Mouse (Mus musculus): Measurements from ENCODE around the gene Rasa2.

Gene Rasa2

GRCm38 (mm10) chr9:96631389-96632072 lies at the start of gene Rasa2:
Gene Rasa2, minus strand, starts transcription at chr9:96631617.
- in situ Hi-C loops (cut with MboI, MseI) = no loop called here

- in situ Hi-C loops (cut with MboI, MseI) = loop anchor here in 1 of 2 experiments (5.0 to 10.0 kb wide), 2 partner anchors 39 to 76 kb away; partner anchors contain the start of gene Zbtb38
Observed at GRCm38 (mm10) chr9:96678611-96679010, 47.2 kb upstream of the Rasa2 start.

- in situ Hi-C loops (cut with MboI, MseI) = loop anchor here in 1 of 2 experiments (5.0 to 10.0 kb wide), 2 partner anchors 40 to 77 kb away; partner anchors contain the start of gene Zbtb38
Observed at GRCm38 (mm10) chr9:96677711-96678110, 46.3 kb upstream of the Rasa2 start.

GRCm38 (mm10) chr9:96676671-96677070 lies 45.3 kb upstream of the Rasa2 start:
- in situ Hi-C loops (cut with MboI, MseI) = loop anchor here in 1 of 2 experiments (5.0 to 10.0 kb wide), 2 partner anchors 41 to 78 kb away; partner anchors contain the start of gene Zbtb38

GRCm38 (mm10) chr9:96675763-96676640 lies 44.6 kb upstream of the Rasa2 start:
- in situ Hi-C loops (cut with MboI, MseI) = loop anchor here in 1 of 2 experiments (5.0 to 10.0 kb wide), 2 partner anchors 41 to 79 kb away; partner anchors contain the start of gene Zbtb38

- in situ Hi-C loops (cut with MboI, MseI) = loop anchor here in 1 of 2 experiments (5.0 to 10.0 kb wide), 2 partner anchors 42 to 80 kb away; partner anchors contain the start of gene Zbtb38
Observed at GRCm38 (mm10) chr9:96675071-96675762, 43.8 kb upstream of the Rasa2 start.

GRCm38 (mm10) chr9:96674301-96674700 lies 42.9 kb upstream of the Rasa2 start:
- in situ Hi-C loops (cut with MboI, MseI) = loop anchor here (5.0 to 10.0 kb wide), 2 partner anchors 80 to 143 kb away; partner anchors contain the start of gene Zbtb38 (in 1 of the 2)

GRCm38 (mm10) chr9:96672466-96672865 lies 41.0 kb upstream of the Rasa2 start:
- in situ Hi-C loops (cut with MboI, MseI) = loop anchor here (5.0 to 10.0 kb wide), 2 partner anchors 82 to 145 kb away; partner anchors contain the start of gene Zbtb38 (in 1 of the 2)

- in situ Hi-C loops (cut with MboI, MseI) = loop anchor here (5.0 to 10.0 kb wide), 2 partner anchors 84 to 146 kb away; partner anchors contain the start of gene Zbtb38 (in 1 of the 2)
Observed at GRCm38 (mm10) chr9:96671249-96671648, 39.8 kb upstream of the Rasa2 start.

GRCm38 (mm10) chr9:96669877-96670276 lies 38.5 kb upstream of the Rasa2 start:
- in situ Hi-C loops (cut with MboI, MseI) = loop anchor here (5.0 to 10.0 kb wide), 2 partner anchors 85 to 147 kb away; partner anchors contain the start of gene Zbtb38 (in 1 of the 2)

- in situ Hi-C loops (cut with MboI, MseI) = no loop called here
Observed at GRCm38 (mm10) chr9:96668628-96669027, 37.2 kb upstream of the Rasa2 start.

GRCm38 (mm10) chr9:96660510-96661244 lies 29.3 kb upstream of the Rasa2 start:
- in situ Hi-C loops (cut with MboI, MseI) = loop anchor here in 1 of 2 experiments (5.0 kb wide), 1 partner anchor 93 kb away; no protein-coding TSS in a partner anchor

- in situ Hi-C loops (cut with MboI, MseI) = loop anchor here in 1 of 2 experiments (5.0 kb wide), 1 partner anchor 92 kb away; no protein-coding TSS in a partner anchor
Observed at GRCm38 (mm10) chr9:96659801-96660200, 28.4 kb upstream of the Rasa2 start.

GRCm38 (mm10) chr9:96653538-96653937 lies 22.1 kb upstream of the Rasa2 start:
- in situ Hi-C loops (cut with MboI, MseI) = no loop called here

- in situ Hi-C loops (cut with MboI, MseI) = no loop called here
Observed at GRCm38 (mm10) chr9:96652763-96653162, 21.3 kb upstream of the Rasa2 start.

GRCm38 (mm10) chr9:96650807-96651206 lies 19.4 kb upstream of the Rasa2 start:
- in situ Hi-C loops (cut with MboI, MseI) = no loop called here

GRCm38 (mm10) chr9:96649924-96650323 lies 18.5 kb upstream of the Rasa2 start:
- in situ Hi-C loops (cut with MboI, MseI) = no loop called here

GRCm38 (mm10) chr9:96649362-96649761 lies 17.9 kb upstream of the Rasa2 start:
- in situ Hi-C loops (cut with MboI, MseI) = no loop called here

GRCm38 (mm10) chr9:96646668-96647295 lies 15.4 kb upstream of the Rasa2 start:
- in situ Hi-C loops (cut with MboI, MseI) = no loop called here

- in situ Hi-C loops (cut with MboI, MseI) = no loop called here
Observed at GRCm38 (mm10) chr9:96644840-96645239, 13.4 kb upstream of the Rasa2 start.

All from T-helper 17 cell (primary cell).